Mouse (Mus musculus) macrophage (primary cell): ENCODE measurements around the gene Alkbh4. TPM values are rescaled to one million over a fixed set of nuclear protein-coding genes. Genes with fewer than 3 reads are reported as not detected.
"Not testable (repeated sequence)": the region's sequence is repeated elsewhere in the genome, so short reads cannot be mapped to it uniquely, and the experiment has no call there.

ENCODE experiments used
- H3K27ac ChIP-seq: fragments of 350-480 bp; formaldehyde crosslinking; 2 replicates; pipeline ENCODE4 v1.9.0; 2021
- H3K36me3 ChIP-seq: fragments of 350-480 bp; formaldehyde crosslinking; 2 replicates; pipeline ENCODE4 v1.9.0; 2021; ENCODE audit errors: inconsistent target
- H3K4me3 ChIP-seq: fragments of 350-480 bp; formaldehyde crosslinking; 2 replicates; pipeline ENCODE4 v1.9.0; 2021; ENCODE audit errors: inconsistent target
- H3K79me2 ChIP-seq: fragments of 350-480 bp; formaldehyde crosslinking; 2 replicates; pipeline ENCODE4 v1.9.0; 2021; ENCODE audit errors: inconsistent target
- WGBS: methylation state at CpG from one replicate; pipeline ENCODE4 v1.1.7; 2026; ENCODE audit warnings: inconsistent platforms; ENCODE audit not compliant: missing documents; 5-methylcytosine and 5-hydroxymethylcytosine counted together
- polyA plus RNA-seq: library from polyadenylated mRNA; stranded (reverse); fragments of 250-400 nt; gene quantifications from 3 replicates; pipeline ENCODE4 v1.2.4, GENCODE M21; 2018; ENCODE audit warnings: inconsistent platforms
- total RNA-seq, 78 experiments: library from RNA; depleted of rRNA; stranded (reverse); fragments of 250-400 nt; gene quantifications; 1 replicate in 9 of 78; 2 replicates in 24 of 78; 3 replicates in 43 of 78; 4 replicates in 2 of 78; pipeline ENCODE4 v1.2.4; 2018; ENCODE audit warnings: inconsistent platforms in 56 of 78

The Alkbh4 gene
- total RNA-seq (2018; cell fraction: chromatin; rRNA removed), result 10 to 100 TPM in 6 of 26 experiments, 1 to 10 TPM in 19, under 1 TPM in 1; 0.82 to 14.3 (median 5.4) TPM
- total RNA-seq (2018; cell fraction: cytosol; rRNA removed), result 10 to 100 TPM in 5 of 26 experiments, 1 to 10 TPM in 21; 2.0 to 12.4 (median 8.2) TPM
- total RNA-seq (2018; cell fraction: nucleus; rRNA removed), result 10 to 100 TPM in 9 of 26 experiments, 1 to 10 TPM in 17; 1.6 to 16.2 (median 7.5) TPM
- polyA plus RNA-seq, result 3.8 to 8.1 TPM (median 7.9 TPM) in 3 replicates

DNA sequence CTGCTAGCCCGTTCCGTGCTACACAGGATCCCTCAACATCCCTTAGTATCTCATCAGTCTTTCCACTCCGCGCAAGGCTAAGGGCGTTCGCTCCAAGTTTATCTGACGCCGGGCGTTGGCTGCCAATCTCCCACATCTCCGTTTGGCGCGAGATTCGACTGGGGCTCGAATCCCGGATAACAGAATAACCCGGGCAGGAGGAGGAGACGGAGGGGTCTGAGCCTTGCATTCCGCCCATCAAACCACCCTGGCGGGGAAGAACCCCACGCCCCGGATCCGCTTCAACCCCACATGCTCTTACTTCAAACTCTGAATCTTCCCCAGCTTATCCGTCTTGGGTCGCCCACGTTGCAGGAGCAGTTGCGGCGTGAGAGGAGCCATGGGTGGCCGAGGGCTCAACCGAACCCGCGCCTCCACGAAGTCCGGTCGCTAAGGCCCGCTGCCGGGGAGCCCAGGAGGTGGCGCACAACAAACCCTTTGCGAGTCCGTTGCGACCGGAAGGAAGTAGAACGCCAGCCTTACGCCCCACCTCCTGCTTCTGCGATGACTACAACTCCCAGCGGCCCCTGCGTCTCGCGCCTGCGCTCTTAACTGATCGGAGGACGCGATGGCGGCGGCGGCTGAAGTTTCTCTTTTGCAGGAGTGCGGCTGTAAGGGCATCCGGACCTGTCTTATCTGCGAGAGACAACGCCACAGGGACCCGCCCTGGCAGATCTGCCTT, at the start of gene Alkbh4, which contains the start of gene Lrwd1:
Gene Alkbh4, plus strand, starts transcription at position 576 of the 721 bp plus-strand sequence.
Gene Lrwd1, minus strand, starts transcription at position 504 of the 721 bp plus-strand sequence.
- Histone ChIP-seq H3K27ac (peak within 1 kb of the TSS; percentile 54), H3K36me3 (peaks cover 9% of the 10 kb centered on the region; the same call in 1 of the 2 replicates), H3K79me2 (peaks cover 40% of the 10 kb centered on the region), H3K4me3 (peak within 1 kb of the TSS; percentile 93)
- WGBS, result under 1% methylated on average over 60 of the region's 60 CpGs

DNA sequence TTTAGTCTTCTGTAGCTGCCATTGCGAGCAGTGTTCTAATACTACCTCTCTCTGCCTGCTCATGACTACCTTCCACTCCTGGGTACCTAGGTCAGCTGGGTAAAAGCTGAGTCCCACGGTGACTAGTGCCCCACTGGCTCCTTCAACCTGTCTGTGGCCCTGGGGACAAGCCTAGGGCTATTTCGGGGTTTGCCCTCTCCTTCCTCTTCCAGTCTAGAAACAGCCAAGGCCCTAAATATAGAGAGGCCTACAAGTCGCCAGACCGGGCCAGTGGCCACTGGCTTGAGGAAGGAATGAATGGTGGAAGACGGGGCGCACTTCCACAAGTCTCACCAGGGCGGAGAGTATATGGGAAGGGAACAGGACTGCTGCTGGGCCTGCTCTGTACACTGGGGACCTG, 49.7 kb upstream of the Alkbh4 start:
- WGBS, result 41% methylated on average over 8 of the region's 8 CpGs
- H3K27ac ChIP-seq, result peak overlapping the region; percentile 91
- H3K79me2 ChIP-seq, result peaks cover 51% of the 10 kb centered on the region
- peak overlapping the region; percentile 98 for H3K4me3 ChIP-seq
- peaks cover 26% of the 10 kb centered on the region for H3K36me3 ChIP-seq

DNA sequence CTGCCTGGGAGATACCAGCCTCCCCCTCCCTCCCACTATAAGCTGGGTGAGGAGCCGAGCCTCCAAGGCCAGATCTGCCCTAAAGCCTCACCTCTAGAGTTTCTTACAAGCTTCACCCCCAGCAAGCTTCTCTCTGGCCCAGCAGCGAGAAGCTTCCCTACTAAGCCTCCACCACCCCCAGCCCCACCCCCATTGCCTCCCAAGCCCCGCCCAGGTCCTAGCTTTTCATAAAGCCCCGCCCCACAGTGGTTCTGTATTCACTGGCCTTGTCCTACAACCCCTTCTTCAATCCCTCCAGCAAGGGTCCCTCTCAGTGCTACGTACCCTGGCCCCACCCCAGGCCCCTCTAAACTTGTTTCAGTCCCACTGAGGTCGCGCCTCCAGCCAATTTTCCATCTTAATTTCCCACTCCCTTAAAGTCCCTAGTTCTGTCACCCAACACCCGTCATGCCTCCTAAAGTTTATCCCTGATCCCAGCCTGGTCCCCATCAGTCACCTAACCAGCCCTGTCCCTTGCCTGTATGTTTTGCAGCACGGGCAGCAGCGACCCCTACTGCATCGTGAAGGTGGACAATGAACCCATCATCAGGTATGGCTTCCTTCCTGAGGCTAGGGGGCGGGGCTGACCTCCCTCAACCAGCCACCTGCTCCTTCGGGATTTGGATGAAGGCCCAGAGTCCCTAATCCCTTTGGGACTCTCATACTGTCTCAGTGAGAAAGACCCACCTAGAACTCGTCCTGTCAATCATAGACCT, 46.9 kb upstream of the Alkbh4 start:
- peaks cover 60% of the 10 kb centered on the region for H3K79me2 ChIP-seq
- no peak overlapping the region for H3K27ac ChIP-seq
- 85% methylated on average over 14 of the region's 14 CpGs for WGBS
- H3K4me3 ChIP-seq, result no peak overlapping the region
- peaks cover 51% of the 10 kb centered on the region for H3K36me3 ChIP-seq

DNA sequence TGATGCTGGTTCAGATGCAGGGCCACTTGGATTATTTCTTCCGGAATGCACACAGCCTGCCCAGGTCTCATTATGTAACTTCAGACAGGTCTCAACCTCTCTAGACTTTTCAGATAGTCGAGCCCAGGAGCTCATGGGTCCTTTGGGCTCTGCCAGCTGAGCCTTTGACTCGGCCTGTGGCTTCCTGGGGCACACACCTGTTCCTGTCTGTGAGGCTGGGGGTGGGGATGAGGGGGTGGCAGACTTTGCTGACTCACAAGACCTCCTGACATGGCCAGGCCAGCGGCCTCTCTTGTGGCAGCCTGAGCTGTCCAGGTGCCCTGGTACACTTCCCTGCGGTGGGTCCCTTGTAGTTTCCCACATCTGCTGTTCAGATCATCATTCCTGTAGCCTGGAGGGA, 44.0 kb upstream of the Alkbh4 start:
- H3K79me2 ChIP-seq, result peaks cover 31% of the 10 kb centered on the region
- H3K36me3 ChIP-seq, result peaks cover 81% of the 10 kb centered on the region
- no peak overlapping the region for H3K27ac ChIP-seq
- 68% methylated on average over 5 of the region's 5 CpGs for WGBS
- H3K4me3 ChIP-seq, result no peak overlapping the region

DNA sequence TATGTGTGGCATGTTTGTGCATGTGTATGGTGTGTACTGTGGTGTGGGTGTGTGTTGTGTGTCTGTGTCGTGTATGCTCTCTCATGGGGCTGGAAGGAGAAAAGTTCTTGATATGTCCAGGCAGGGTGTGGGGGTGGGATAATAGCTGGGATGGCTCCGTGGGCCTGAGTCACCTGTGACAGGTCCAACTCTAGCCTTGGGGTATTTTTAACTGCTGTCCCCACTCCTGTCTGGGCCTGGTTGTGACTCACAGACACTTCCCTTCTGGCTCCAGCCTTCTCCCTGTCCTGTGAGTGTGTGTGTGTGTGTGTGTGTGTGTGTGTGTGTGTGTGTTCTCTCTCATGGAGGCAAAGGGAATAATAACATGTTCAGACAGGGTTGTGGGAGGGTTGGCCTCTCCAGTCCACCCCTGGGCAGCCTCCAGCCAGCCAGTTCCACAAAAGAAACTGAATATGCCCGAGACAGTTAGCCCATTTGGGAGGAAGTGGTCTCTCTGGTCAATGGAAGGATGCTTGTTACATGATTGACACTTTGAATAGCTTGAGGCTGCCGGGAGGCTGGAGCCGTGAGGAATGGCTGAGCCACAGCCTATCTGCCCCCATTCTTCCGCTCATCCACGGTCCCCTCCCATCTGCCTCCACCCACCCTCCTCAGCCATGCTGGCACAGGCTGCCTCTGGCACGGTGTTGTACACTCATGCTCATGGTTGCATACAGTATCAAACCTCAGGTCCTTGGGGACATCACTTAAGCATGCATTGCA, 41.5 kb upstream of the Alkbh4 start:
- Histone ChIP-seq H3K36me3 (peaks cover 89% of the 10 kb centered on the region), H3K4me3 (no peak overlapping the region), H3K27ac (no peak overlapping the region), H3K79me2 (peaks cover 14% of the 10 kb centered on the region; the same call in 1 of the 2 replicates)
- WGBS, result 34% methylated on average over 8 of the region's 8 CpGs

DNA sequence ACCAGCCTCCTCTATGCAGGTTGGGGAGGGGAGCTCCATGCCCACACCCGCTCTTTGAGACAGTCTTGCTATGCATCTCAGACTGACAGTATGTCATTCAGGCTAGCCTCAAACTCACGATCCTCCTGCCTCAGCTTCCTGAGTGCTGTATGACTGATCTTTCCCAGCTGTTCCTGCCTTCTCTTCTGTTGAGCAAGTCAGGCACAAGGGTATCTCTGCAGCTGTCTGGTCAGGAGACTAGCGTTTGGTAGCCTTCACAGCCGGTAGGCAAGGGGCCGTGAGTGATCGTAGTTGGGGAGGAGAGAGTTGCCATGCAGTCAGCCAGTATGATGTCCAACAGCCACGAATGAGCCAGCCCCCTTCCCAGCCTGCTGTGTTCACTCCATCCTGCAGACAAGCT, 40.9 kb upstream of the Alkbh4 start:
- Histone ChIP-seq H3K27ac (no peak overlapping the region), H3K4me3 (no peak overlapping the region), H3K36me3 (peaks cover 93% of the 10 kb centered on the region), H3K79me2 (peaks cover 14% of the 10 kb centered on the region; the same call in 1 of the 2 replicates)
- 76% methylated on average over 6 of the region's 7 CpGs for WGBS

DNA sequence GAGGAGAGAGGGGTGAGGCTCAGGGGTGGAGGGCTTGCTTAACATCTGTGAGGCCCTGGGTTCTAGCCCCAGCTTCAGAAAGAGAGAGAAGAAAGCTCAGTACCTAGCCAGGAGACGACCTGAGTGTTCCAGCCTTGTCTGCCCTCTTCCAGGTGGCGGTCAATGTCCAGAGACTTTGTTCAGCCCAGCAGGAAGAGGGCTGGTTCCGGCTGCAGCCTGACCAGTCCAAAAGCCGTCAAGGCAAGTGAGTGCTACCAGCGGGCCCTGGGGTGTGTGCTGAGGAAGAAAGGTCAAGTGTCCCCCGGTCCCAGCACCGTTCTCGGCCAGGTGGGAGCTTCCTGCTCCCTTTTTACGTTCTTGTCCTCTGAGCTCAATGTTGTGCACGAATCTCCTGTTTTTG, 37.4 kb upstream of the Alkbh4 start:
- H3K4me3 ChIP-seq, result no peak overlapping the region
- H3K27ac ChIP-seq, result no peak overlapping the region
- 88% methylated on average over 10 of the region's 10 CpGs for WGBS
- H3K36me3 ChIP-seq, result peaks cover 95% of the 10 kb centered on the region
- H3K79me2 ChIP-seq, result no peaks in the 10 kb centered on the region

DNA sequence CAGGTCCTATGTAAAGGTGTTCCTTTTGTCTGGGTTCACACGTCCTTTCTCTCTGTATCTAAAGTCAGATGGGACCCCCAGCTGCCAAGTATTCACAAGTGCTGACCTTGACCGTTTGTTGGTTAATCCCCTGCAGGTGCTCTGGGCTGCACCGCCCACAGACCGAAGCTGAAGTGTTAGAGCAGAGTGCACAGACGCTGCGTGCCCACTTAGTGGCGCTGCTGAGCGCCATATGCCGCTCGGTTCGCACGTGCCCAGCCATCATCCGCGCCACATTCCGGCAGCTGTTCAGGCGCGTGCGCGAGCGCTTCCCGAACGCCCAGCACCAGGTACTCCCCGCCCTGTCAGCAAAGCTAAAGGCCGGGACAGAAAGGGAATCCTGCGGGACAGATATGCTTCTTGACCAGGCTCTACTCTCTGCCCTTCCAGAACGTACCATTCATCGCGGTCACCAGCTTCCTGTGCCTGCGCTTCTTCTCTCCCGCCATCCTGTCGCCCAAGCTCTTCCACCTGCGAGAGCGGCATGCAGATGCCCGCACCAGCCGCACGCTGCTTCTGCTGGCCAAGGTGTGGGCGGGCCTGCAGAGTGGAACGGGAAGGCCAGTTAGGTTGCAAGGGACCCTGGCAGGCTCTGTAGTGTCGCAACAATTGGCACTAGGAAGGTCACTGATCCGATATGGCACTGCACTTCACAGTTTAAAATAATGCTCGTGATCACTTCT, 33.7 kb upstream of the Alkbh4 start:
- H3K36me3 ChIP-seq, result peaks cover 95% of the 10 kb centered on the region
- 26% methylated on average over 36 of the region's 41 CpGs for WGBS
- no peak overlapping the region for H3K4me3 ChIP-seq
- no peak overlapping the region for H3K27ac ChIP-seq
- H3K79me2 ChIP-seq, result no peaks in the 10 kb centered on the region

DNA sequence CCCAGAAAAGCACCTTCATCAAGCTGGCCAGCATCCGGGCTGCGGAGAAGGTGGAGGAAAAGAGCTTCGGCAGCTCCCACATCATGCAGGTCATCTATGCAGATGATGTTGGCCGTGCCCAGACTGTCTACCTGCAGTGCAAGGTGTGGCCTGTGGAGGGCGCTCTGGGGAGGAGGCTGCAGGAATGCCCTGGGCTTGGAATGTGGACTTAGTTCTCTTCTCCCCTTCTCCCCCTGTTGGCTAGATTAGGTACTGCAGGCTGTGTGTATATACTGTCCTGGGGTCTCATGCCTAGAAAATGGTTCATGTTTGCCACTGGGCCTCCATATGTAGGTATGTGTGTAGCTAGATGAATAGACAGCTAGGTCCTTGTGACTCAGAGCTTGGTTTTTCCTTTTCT, 31.4 kb upstream of the Alkbh4 start:
- Histone ChIP-seq H3K4me3 (no peak overlapping the region), H3K36me3 (peaks cover 96% of the 10 kb centered on the region), H3K79me2 (no peaks in the 10 kb centered on the region), H3K27ac (no peak overlapping the region)
- 93% methylated on average over 5 of the region's 5 CpGs for WGBS

DNA sequence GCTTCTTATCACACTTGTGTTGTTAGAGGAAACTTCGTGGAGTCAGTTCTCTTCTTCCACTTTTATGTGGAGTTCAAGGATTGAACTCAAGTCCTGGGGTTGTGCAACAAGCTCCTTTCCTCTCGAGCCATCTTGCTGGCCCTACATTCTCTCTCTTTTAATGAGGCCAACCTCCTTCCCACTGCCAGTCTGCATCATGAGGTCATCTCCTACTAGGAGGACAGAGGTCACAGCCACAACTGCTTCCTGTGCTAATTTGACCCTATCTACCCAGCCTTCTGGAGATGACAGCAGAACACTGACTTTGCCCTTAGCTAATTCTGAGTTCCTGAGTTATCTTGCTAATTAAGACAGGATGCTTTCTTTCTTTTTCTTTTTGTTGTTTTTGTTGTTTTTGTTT, 27.5 kb upstream of the Alkbh4 start:
- no peak overlapping the region for H3K4me3 ChIP-seq
- H3K27ac ChIP-seq, result 0 out of 2 replicates have a peak overlapping the region, but pooled peaks have one; percentile 2
- H3K79me2 ChIP-seq, result no peaks in the 10 kb centered on the region
- H3K36me3 ChIP-seq, result peaks cover 79% of the 10 kb centered on the region
- WGBS, result 33% methylated on average over 2 of the region's 2 CpGs

DNA sequence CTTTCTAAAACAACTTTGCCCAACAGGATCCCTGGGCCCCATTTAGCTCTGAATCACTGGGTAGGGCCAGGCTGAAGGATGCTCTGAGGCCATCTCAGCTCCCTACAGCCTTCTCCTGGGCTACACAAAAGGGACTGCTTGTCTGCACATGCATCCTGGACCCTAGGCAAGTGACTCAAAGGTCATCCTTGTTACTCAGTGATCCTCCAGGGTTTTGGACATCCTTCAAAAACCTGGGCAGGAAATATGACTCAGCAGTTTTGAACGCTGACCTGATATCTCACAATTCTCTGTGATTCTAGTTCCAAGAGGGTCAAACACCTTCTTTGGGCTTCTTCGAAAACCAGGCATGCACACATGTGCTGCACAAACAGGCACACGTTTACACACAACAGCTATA, 26.9 kb upstream of the Alkbh4 start:
- no peak overlapping the region for H3K4me3 ChIP-seq
- peaks cover 74% of the 10 kb centered on the region for H3K36me3 ChIP-seq
- WGBS, result 75% methylated on average over 3 of the region's 3 CpGs
- no peaks in the 10 kb centered on the region for H3K79me2 ChIP-seq
- 0 out of 2 replicates have a peak overlapping the region, but pooled peaks have one; percentile 2 for H3K27ac ChIP-seq

DNA sequence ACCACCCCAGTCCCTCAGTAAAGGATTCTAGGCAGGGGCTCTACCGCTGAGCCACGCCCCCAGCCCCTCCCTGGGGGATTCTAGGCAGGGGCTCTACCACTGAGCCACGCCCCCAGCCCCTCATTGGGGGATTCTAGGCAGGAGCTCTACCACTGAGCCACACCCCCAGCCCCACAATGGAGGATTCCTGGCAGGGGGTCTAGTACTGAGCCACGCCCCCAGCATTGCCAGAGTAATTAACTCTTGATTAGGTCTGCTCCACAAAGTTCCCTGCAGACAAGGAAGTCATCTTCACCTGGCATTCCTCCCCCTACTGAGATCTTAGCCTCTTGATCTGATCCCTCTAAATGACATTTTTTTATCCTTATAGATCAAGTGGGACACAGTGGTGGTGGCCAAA, 22.4 kb upstream of the Alkbh4 start:
- WGBS, result 63% methylated on average over 2 of the region's 4 CpGs
- not testable (repeated sequence) for H3K27ac ChIP-seq, H3K4me3 ChIP-seq
- Histone ChIP-seq H3K79me2 (peaks cover 19% of the 10 kb centered on the region), H3K36me3 (peaks cover 29% of the 10 kb centered on the region)

DNA sequence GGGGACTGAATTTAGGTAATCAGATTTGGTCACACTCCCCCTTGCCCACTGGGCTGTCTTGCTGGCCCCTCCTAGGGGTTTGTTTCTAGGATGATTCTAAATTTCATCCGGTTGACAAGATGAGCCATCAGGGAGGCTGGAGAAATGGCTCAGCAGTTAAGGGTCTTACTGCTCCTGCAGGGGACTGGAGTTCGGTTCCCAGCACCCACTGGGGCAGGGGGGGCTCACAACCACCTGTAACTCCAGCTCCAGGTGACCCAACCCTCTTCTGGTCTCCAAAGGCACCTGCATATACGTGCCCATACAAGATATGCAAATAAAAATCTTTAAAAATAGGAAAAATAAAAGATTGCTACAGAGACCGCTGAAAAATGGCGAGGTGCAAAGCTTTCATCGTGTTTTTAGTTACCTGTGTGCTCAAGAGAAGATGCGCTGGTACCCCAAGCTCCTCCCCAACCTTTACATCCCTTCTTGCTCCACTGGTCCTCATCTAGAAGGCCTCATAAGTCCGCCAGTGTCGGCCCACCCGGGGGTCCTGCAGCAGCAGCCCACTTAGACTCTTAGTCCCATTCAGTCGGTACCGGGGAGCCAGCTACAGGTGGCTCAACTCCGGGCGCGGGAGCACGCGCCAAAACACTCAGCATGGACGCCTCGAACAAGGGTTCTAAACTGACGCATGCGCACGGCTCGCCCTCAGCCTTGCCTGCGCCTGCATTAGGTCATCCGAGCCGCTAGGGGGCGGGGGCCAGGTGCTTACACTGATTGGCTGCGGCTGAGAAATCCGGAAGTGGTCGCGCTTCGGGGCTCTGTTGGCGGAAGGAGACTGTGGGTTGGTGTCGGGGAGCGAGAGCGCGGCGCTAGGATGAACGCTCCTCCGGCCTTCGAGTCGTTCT, 19.8 kb upstream of the Alkbh4 start, which contains the start of gene Polr2j:
Gene Polr2j, plus strand, starts transcription at position 741 of the 893 bp plus-strand sequence.
- Histone ChIP-seq H3K79me2 (peaks cover 35% of the 10 kb centered on the region), H3K27ac (peak within 1 kb of the TSS; percentile 29; the same call in 1 of the 2 replicates), H3K4me3 (peak within 1 kb of the TSS; percentile 82), H3K36me3 (peaks cover 22% of the 10 kb centered on the region)
- 4% methylated on average over 40 of the region's 42 CpGs for WGBS
